Mouse (Mus musculus) lung, postnatal 0 days (tissue): Measurements from ENCODE around the gene Smim24. TPM values are rescaled to one million over a fixed set of nuclear protein-coding genes. Genes with fewer than 3 reads are reported as not detected.

ENCODE experiments used
- ATAC-seq: fragments of 200-750 bp; cut with Nextera tagmentation; 2 replicates; pipeline ENCODE4 v1.8.0; 2017; ENCODE audit warnings: moderate library complexity
- DNase-seq: peaks from one replicate; pipeline ENCODE4 v3.0.0-alpha.2; 2016; ENCODE audit warnings: low spot score
- H3K27ac ChIP-seq: fragments of 300-500 bp; sonication (generic); 2 replicates; pipeline ENCODE4 v1.5.1; 2014; ENCODE audit warnings: antibody characterized with exemption, mild to moderate bottlenecking, low read length, mixed read lengths
- H3K27me3 ChIP-seq: fragments of 300-500 bp; sonication (generic); replicated peaks from 2 replicates; pipeline ENCODE4 v1.6.1; 2014; ENCODE audit warnings: low read length, mixed read lengths; ENCODE audit not compliant: insufficient read depth
- H3K36me3 ChIP-seq: fragments of 300-500 bp; sonication (generic); 2 replicates; pipeline ENCODE4 v1.6.1; 2014; ENCODE audit warnings: low read length, mixed read lengths; ENCODE audit not compliant: insufficient read depth
- H3K4me1 ChIP-seq: fragments of 300-500 bp; sonication (generic); 2 replicates; pipeline ENCODE4 v1.6.1; 2014; ENCODE audit warnings: antibody characterized with exemption, low read depth, low read length, mixed read lengths; ENCODE audit not compliant: insufficient read depth
- H3K4me2 ChIP-seq: fragments of 300-500 bp; sonication (generic); replicated peaks from 2 replicates; pipeline ENCODE4 v1.6.1; 2014; ENCODE audit warnings: low read depth, mild to moderate bottlenecking, low read length, moderate library complexity, mixed read lengths
- H3K4me3 ChIP-seq: fragments of 300-500 bp; sonication (generic); 2 replicates; pipeline ENCODE4 v1.5.1; 2014; ENCODE audit warnings: low read depth, low read length
- H3K9ac ChIP-seq: fragments of 300-500 bp; sonication (generic); replicated peaks from 2 replicates; pipeline ENCODE4 v1.6.1; 2014; ENCODE audit warnings: low read depth, mild to moderate bottlenecking
- H3K9me3 ChIP-seq: fragments of 300-500 bp; sonication (generic); 2 replicates; pipeline ENCODE4 v1.6.1; 2016; ENCODE audit warnings: low read length, mixed read lengths
- CTCF ChIP-seq: IDR thresholded peaks from 2 replicates; pipeline ENCODE4 v1.5.1; 2016; ENCODE audit warnings: antibody characterized with exemption, mild to moderate bottlenecking
- EP300 ChIP-seq: IDR thresholded peaks from 2 replicates; pipeline ENCODE4 v1.6.1; 2016; ENCODE audit warnings: antibody characterized with exemption, mild to moderate bottlenecking, control low read depth
- WGBS: fragments of 180-500 bp; shearing (Covaris S2); extraction: QIAGEN DNeasy Blood & Tissue Kit; methylation state at CpG from one replicate; pipeline ENCODE4 v1.1.7; 2014; 5-methylcytosine and 5-hydroxymethylcytosine counted together
- polyA plus RNA-seq: library from polyadenylated mRNA; unstranded; fragments of >200 nt; fragmentation: Nextera tagmentation; extraction: Ambion mirVana; gene quantifications from 2 replicates; pipeline ENCODE4 v1.2.1, GENCODE M21; 2015

The Smim24 gene
- polyA plus RNA-seq, 1 experiment from 2014 or later: 3.1 TPM

GRCm38 (mm10) chr10:81421797-81422100 lies 28.9 kb downstream of the Smim24 start:
- Histone ChIP-seq H3K36me3 (no peaks in the 10 kb centered on the region), H3K4me2 (no peak overlapping the region), H3K27ac (no peak overlapping the region), H3K9me3 (no peaks in the 10 kb centered on the region), H3K27me3 (no peaks in the 10 kb centered on the region), H3K4me1 (peaks cover 21% of the 10 kb centered on the region), H3K4me3 (no peak overlapping the region), H3K9ac (no peak overlapping the region)
- TF ChIP-seq CTCF (no peak), EP300 (no peak)
- ATAC-seq (no peak), DNase-seq (peak; percentile 16)
- 69% methylated on average over 5 of the region's 5 CpGs for WGBS

- no peak for ATAC-seq
- Histone ChIP-seq H3K4me1 (peaks cover 19% of the 10 kb centered on the region), H3K9ac (no peak overlapping the region), H3K9me3 (no peaks in the 10 kb centered on the region), H3K4me2 (no peak overlapping the region), H3K36me3 (no peaks in the 10 kb centered on the region), H3K27ac (no peak overlapping the region), H3K27me3 (no peaks in the 10 kb centered on the region), H3K4me3 (no peak overlapping the region)
- no peak for TF ChIP-seq EP300
- no peak for TF ChIP-seq CTCF
- peak; percentile 20 for DNase-seq
- 71% methylated on average over 6 of the region's 6 CpGs for WGBS
Observed at GRCm38 (mm10) chr10:81422191-81422590, 29.3 kb downstream of the Smim24 start.

GRCm38 (mm10) chr10:81422661-81423217 lies 29.9 kb downstream of the Smim24 start:
- H3K4me3 ChIP-seq: no peak overlapping the region
- no peak overlapping the region for H3K27ac ChIP-seq
- H3K9ac ChIP-seq: no peak overlapping the region
- DNase-seq: no peak
- no peaks in the 10 kb centered on the region for H3K27me3 ChIP-seq
- TF ChIP-seq EP300: no peak
- TF ChIP-seq CTCF: no peak
- no peak for ATAC-seq
- no peak overlapping the region for H3K4me2 ChIP-seq
- WGBS: 89% methylated on average over 3 of the region's 3 CpGs
- no peaks in the 10 kb centered on the region for H3K36me3 ChIP-seq
- H3K9me3 ChIP-seq: no peaks in the 10 kb centered on the region
- H3K4me1 ChIP-seq: peaks cover 20% of the 10 kb centered on the region; the same call in 1 of the 2 replicates

- H3K9me3 ChIP-seq: no peaks in the 10 kb centered on the region
- 74% methylated on average over 4 of the region's 4 CpGs for WGBS
- no peak for TF ChIP-seq EP300
- H3K27me3 ChIP-seq: no peaks in the 10 kb centered on the region
- ATAC-seq (no peak), DNase-seq (no peak)
- peaks cover 20% of the 10 kb centered on the region; the same call in 1 of the 2 replicates for H3K4me1 ChIP-seq
- H3K36me3 ChIP-seq: no peaks in the 10 kb centered on the region
- H3K4me2 ChIP-seq: peak overlapping the region; percentile 89; the same call in 1 of the 2 replicates
- H3K27ac ChIP-seq: no peak overlapping the region
- no peak overlapping the region for H3K9ac ChIP-seq
- no peak overlapping the region for H3K4me3 ChIP-seq
Observed at GRCm38 (mm10) chr10:81423476-81424245, 30.8 kb downstream of the Smim24 start.

- H3K27me3 ChIP-seq: no peaks in the 10 kb centered on the region
- H3K9ac ChIP-seq: no peak overlapping the region
- no peak for TF ChIP-seq EP300
- no peaks in the 10 kb centered on the region for H3K9me3 ChIP-seq
- no peaks in the 10 kb centered on the region for H3K36me3 ChIP-seq
- peak; percentile 27 for ATAC-seq
- peak overlapping the region; percentile 89 for H3K4me2 ChIP-seq
- 0 out of 2 replicates have a peak overlapping the region, but pooled peaks have one; percentile 35 for H3K27ac ChIP-seq
- peaks cover 20% of the 10 kb centered on the region; the same call in 1 of the 2 replicates for H3K4me1 ChIP-seq
- 6% methylated on average over 23 of the region's 25 CpGs for WGBS
- DNase-seq: peak; percentile 60
- H3K4me3 ChIP-seq: no peak overlapping the region
Observed at GRCm38 (mm10) chr10:81424246-81425051, 31.6 kb downstream of the Smim24 start.

- Histone ChIP-seq H3K4me2 (peak overlapping the region; percentile 89), H3K27me3 (no peaks in the 10 kb centered on the region), H3K4me3 (no peak overlapping the region), H3K9ac (no peak overlapping the region), H3K36me3 (no peaks in the 10 kb centered on the region), H3K27ac (0 out of 2 replicates have a peak overlapping the region, but pooled peaks have one; percentile 35), H3K9me3 (no peaks in the 10 kb centered on the region), H3K4me1 (peaks cover 20% of the 10 kb centered on the region; the same call in 1 of the 2 replicates)
- peak; percentile 5 for DNase-seq
- WGBS: 38% methylated on average over 10 of the region's 10 CpGs
- TF ChIP-seq CTCF: no peak
- TF ChIP-seq EP300: no peak
- no peak for ATAC-seq
Observed at GRCm38 (mm10) chr10:81425236-81425850, 32.5 kb downstream of the Smim24 start.
